13 mouse cellular contexts compared by ENCODE assay signal in genomic region chr6:144480648-144481528, GRCm38 (mm10).
DNase-seq lines count a peak whose midpoint lies in the region; ATAC-seq and TF ChIP-seq lines count a peak whose summit lies in the region.
"Had no signal": no experiment of that assay in that cellular context is flagged by ENCODE, and none has a peak within 500 bp of the region (broad histone marks: within the 10 kb centered on the region; RNA-seq: fewer than 3 reads in every experiment).

No protein-coding gene starts in this region.

- H3K4me3 ChIP-seq in forebrain, embryonic 11.5 days (ENCODE audit: low read depth, low read length), result no peak overlapping the region
- no peak overlapping the region for H3K4me3 ChIP-seq in hindbrain, postnatal 0 days (ENCODE audit: low read length)
- H3K4me3 ChIP-seq in neural tube, embryonic 12.5 days, result no peak overlapping the region
- H3K4me3 ChIP-seq in liver, postnatal 0 days (ENCODE audit: low read depth, low read length), result no peak overlapping the region
- H3K4me3 ChIP-seq: erythroblast, embryonic 14.5 days; limb, embryonic 13.5 days; myocyte had no signal

- peak; percentile 17 for DNase-seq in embryo, embryonic 11.5 days (ENCODE audit: low read depth, low spot score)
- DNase-seq in forebrain, embryonic 11.5 days (ENCODE audit: low spot score), result peak; percentile 83
- DNase-seq in hindbrain, postnatal 0 days (ENCODE audit: low spot score), result peak; percentile 36
- DNase-seq in liver, postnatal 0 days, result no peak
- no peak for DNase-seq in left cerebral cortex, postnatal 4 days
- no peak for DNase-seq in ovary, adult 18-20 months (ENCODE audit: low spot score)
- DNase-seq: gastrocnemius, postnatal 36 days; lung, postnatal 10 days; thymus, adult 2 months had no signal

- no peaks in the 10 kb centered on the region; the same call in 1 of the 2 replicates for H3K9me3 ChIP-seq in forebrain, embryonic 11.5 days (ENCODE audit: control insufficient read depth, low read length)
- no peaks in the 10 kb centered on the region for H3K9me3 ChIP-seq in hindbrain, postnatal 0 days (ENCODE audit: low read length)
- peaks cover 4% of the 10 kb centered on the region; the same call in 1 of the 2 replicates for H3K9me3 ChIP-seq in neural tube, embryonic 12.5 days
- H3K9me3 ChIP-seq in liver, postnatal 0 days (ENCODE audit: low read length), result no peaks in the 10 kb centered on the region

- peaks cover 16% of the 10 kb centered on the region for H3K4me1 ChIP-seq in forebrain, embryonic 11.5 days (replicated peaks; ENCODE audit: control insufficient read depth, insufficient read depth, low read length)
- H3K4me1 ChIP-seq in hindbrain, postnatal 0 days (ENCODE audit: insufficient read depth, low read length), result no peaks in the 10 kb centered on the region
- H3K4me1 ChIP-seq in neural tube, embryonic 12.5 days, result peaks cover 14% of the 10 kb centered on the region
- H3K4me1 ChIP-seq in liver, postnatal 0 days (ENCODE audit: insufficient read depth), result no peaks in the 10 kb centered on the region

- H3K27ac ChIP-seq in forebrain, embryonic 11.5 days (ENCODE audit: low read depth, low read length), result peak overlapping the region; percentile 62
- no peak overlapping the region for H3K27ac ChIP-seq in hindbrain, postnatal 0 days
- no peak overlapping the region for H3K27ac ChIP-seq in neural tube, embryonic 12.5 days
- H3K27ac ChIP-seq in liver, postnatal 0 days (ENCODE audit: low read depth), result no peak overlapping the region
- H3K27ac ChIP-seq: limb, embryonic 13.5 days had no signal

- WGBS in forebrain, embryonic 11.5 days, result 7% methylated on average over 5 of the region's 5 CpGs
- 18% methylated on average over 5 of the region's 5 CpGs for WGBS in hindbrain, postnatal 0 days
- 6% methylated on average over 5 of the region's 5 CpGs for whole genome bisulfite sequencing in neural tube, embryonic 12.5 days
- 62% methylated on average over 5 of the region's 5 CpGs for WGBS in liver, postnatal 0 days (ENCODE audit: insufficient replicate concordance)

- H3K9ac ChIP-seq in forebrain, embryonic 11.5 days (ENCODE audit: low read length), result no peak overlapping the region
- no peak overlapping the region for H3K9ac ChIP-seq in hindbrain, postnatal 0 days (replicated peaks; ENCODE audit: low read length)
- H3K9ac ChIP-seq in neural tube, embryonic 12.5 days, result no peak overlapping the region
- H3K9ac ChIP-seq in liver, postnatal 0 days (replicated peaks), result no peak overlapping the region
- H3K9ac ChIP-seq: limb, embryonic 13.5 days had no signal

- TF ChIP-seq EP300 in liver, postnatal 0 days (IDR thresholded peaks at IDR 0.05; ENCODE audit: low read depth), result no peak

- intact Hi-C loops in left cerebral cortex, postnatal 4 days (cut with DNase I), result no loop called here

- H3K36me3 ChIP-seq in forebrain, embryonic 11.5 days (ENCODE audit: control insufficient read depth, insufficient read depth, low read length), result no peaks in the 10 kb centered on the region
- H3K36me3 ChIP-seq in hindbrain, postnatal 0 days (ENCODE audit: insufficient read depth, low read length), result no peaks in the 10 kb centered on the region
- H3K36me3 ChIP-seq in neural tube, embryonic 12.5 days, result no peaks in the 10 kb centered on the region
- H3K36me3 ChIP-seq in liver, postnatal 0 days (replicated peaks; ENCODE audit: insufficient read depth, low read length), result no peaks in the 10 kb centered on the region
- H3K36me3 ChIP-seq: limb, embryonic 13.5 days had no signal

- H3K27me3 ChIP-seq in forebrain, embryonic 11.5 days (ENCODE audit: control insufficient read depth, insufficient read depth, low read length), result peaks cover 6% of the 10 kb centered on the region; the same call in 1 of the 2 replicates
- H3K27me3 ChIP-seq in hindbrain, postnatal 0 days (ENCODE audit: insufficient read depth, low read length), result 0 out of 2 replicates have a peak, but pooled peaks cover 3% of the 10 kb centered on the region
- peaks cover 5% of the 10 kb centered on the region; the same call in 1 of the 2 replicates for H3K27me3 ChIP-seq in neural tube, embryonic 12.5 days (replicated peaks)
- no peaks in the 10 kb centered on the region for H3K27me3 ChIP-seq in liver, postnatal 0 days (ENCODE audit: insufficient read depth, low read length)
- H3K27me3 ChIP-seq: limb, embryonic 13.5 days had no signal

- peak; percentile 95 for ATAC-seq in forebrain, embryonic 11.5 days (replicated peaks; ENCODE audit: low FRiP score)
- ATAC-seq in hindbrain, postnatal 0 days, result peak; percentile 51; the same call in 1 of the 2 replicates
- peak; percentile 90 for ATAC-seq in neural tube, embryonic 12.5 days (ENCODE audit: low FRiP score, low read depth)
- ATAC-seq in liver, postnatal 0 days, result no peak

- TF ChIP-seq CTCF in hindbrain, postnatal 0 days (IDR thresholded peaks at IDR 0.05; ENCODE audit: low read depth), result no peak
- TF ChIP-seq CTCF in liver, postnatal 0 days (IDR thresholded peaks at IDR 0.05; ENCODE audit: low read depth), result no peak

- no peak overlapping the region for H3K4me2 ChIP-seq in forebrain, embryonic 11.5 days (ENCODE audit: low read depth, low read length, severe bottlenecking)
- no peak overlapping the region for H3K4me2 ChIP-seq in hindbrain, postnatal 0 days (ENCODE audit: low read depth, low read length)
- H3K4me2 ChIP-seq in neural tube, embryonic 12.5 days (replicated peaks), result peak overlapping the region; percentile 7; the same call in 1 of the 2 replicates
- H3K4me2 ChIP-seq in liver, postnatal 0 days (ENCODE audit: low read depth, low read length), result no peak overlapping the region
- H3K4me2 ChIP-seq: limb, embryonic 13.5 days had no signal

Comparison
In these comparisons a context has a peak if more than half of its experiments do, and no peak if none do; other contexts are left out.
1. DNase-seq: peak in embryo, embryonic 11.5 days (single experiment), forebrain, embryonic 11.5 days (single experiment) and hindbrain, postnatal 0 days (single experiment); none in liver, postnatal 0 days (single experiment), left cerebral cortex, postnatal 4 days (single experiment) and ovary, adult 18-20 months (single experiment).